Mouse (Mus musculus) liver, embryonic 14.5 days (tissue): ENCODE results near the gene Gpr146.

ENCODE experiments used
- CTCF ChIP-seq: IDR thresholded peaks from 2 replicates; pipeline ENCODE4 v1.5.1; 2016; ENCODE audit warnings: antibody characterized with exemption, low read depth, control low read depth
- EP300 ChIP-seq: IDR thresholded peaks from 2 replicates; pipeline ENCODE4 v1.6.1; 2016; ENCODE audit warnings: antibody characterized with exemption, low read depth

DNA sequence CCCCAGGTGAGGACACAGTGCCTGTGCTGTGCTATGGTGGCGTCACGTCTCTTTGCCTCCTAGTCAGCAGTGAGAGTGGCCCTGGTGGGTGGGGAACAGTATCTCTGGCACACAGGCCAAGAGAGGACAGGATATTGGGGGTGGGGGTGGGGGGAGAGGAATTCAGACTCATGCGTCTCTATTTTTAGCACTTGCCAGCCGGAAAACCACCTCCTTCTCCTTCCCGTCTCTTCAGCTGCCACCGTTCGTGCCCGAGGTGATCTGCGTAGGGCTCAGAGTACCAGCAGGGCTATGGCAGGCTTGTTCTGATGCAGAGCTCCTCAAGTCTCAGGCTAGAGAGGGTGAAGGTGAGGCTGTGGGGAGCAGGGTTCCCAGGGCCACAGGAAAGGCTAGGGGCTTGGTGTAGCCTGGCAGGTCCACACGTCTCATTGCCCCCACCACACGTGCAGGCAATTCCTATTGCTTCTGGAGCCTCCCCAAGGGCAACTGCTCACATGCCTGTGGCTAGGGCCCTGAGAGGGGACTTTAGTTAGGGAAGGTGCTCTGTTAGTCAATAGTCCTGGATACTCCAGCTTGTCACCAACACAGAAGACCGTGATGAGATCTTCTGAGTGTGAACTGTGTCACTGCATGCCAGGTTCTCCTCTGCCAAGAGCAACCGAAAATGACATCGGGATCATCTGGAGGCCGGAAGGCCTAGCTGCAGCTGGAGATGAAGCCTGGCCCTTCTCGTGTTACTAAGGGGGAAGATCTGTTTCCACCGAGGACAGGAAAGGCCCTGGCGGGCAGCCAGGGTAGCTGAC, at the start of gene Gpr146:
- TF ChIP-seq CTCF (no peak), EP300 (peak; percentile 31; the same call in 1 of the 2 replicates)
